Mouse (Mus musculus): ENCODE measurements at regions not wholly inside any gene's neighbourhood (a gene's known extent, or its start where the extent isn't known, plus 50 kb on each side); places are given as distances from the start of the nearest gene placed in this dataset.
A peak's percentile ranks its signal among the peaks of the same experiment; 100 is the strongest.

GRCm38 (mm10) chr4:9033106-9033642 is 794.3 kb upstream of the Car8 start:
- no peak overlapping the region for H3K27ac ChIP-seq
- H3K4me3 ChIP-seq (replicated peaks; ENCODE audit: low read length) = no peak overlapping the region
- no peaks in the 10 kb centered on the region for H3K9me3 ChIP-seq (ENCODE audit: control insufficient read depth, low read length)
- no peak overlapping the region for H3K9ac ChIP-seq
- H3K4me1 ChIP-seq (replicated peaks; ENCODE audit: control insufficient read depth, insufficient read depth, low read length) = peaks cover 14% of the 10 kb centered on the region
- H3K27me3 ChIP-seq (ENCODE audit: control insufficient read depth, insufficient read depth, low read length) = no peaks in the 10 kb centered on the region
- no peak overlapping the region for H3K4me2 ChIP-seq (replicated peaks)
- ATAC-seq (ENCODE audit: low FRiP score) (no peak), DNase-seq (ENCODE audit: low spot score) (no peak)
- WGBS = 88% methylated on average over 6 of the region's 6 CpGs
- no peaks in the 10 kb centered on the region for H3K36me3 ChIP-seq (replicated peaks; ENCODE audit: control insufficient read depth, insufficient read depth)

- Histone ChIP-seq H3K9me3 (ENCODE audit: control insufficient read depth, low read length) (no peaks in the 10 kb centered on the region), H3K27me3 (ENCODE audit: control insufficient read depth, insufficient read depth, low read length) (no peaks in the 10 kb centered on the region), H3K27ac (no peak overlapping the region), H3K9ac (no peak overlapping the region), H3K4me2 (replicated peaks) (no peak overlapping the region), H3K36me3 (replicated peaks; ENCODE audit: control insufficient read depth, insufficient read depth) (no peaks in the 10 kb centered on the region), H3K4me3 (replicated peaks; ENCODE audit: low read length) (no peak overlapping the region), H3K4me1 (replicated peaks; ENCODE audit: control insufficient read depth, insufficient read depth, low read length) (peaks cover 26% of the 10 kb centered on the region)
- DNase-seq (ENCODE audit: low spot score) = no peak
- ATAC-seq (ENCODE audit: low FRiP score) = no peak
- 37% methylated on average over 6 of the region's 6 CpGs for WGBS
These were observed 792.8 kb upstream of the Car8 start for GRCm38 (mm10) chr4:9031634-9032033.

- H3K27ac ChIP-seq = peak overlapping the region; percentile 40; the same call in 1 of the 2 replicates
- H3K4me3 ChIP-seq (replicated peaks; ENCODE audit: low read length) = no peak overlapping the region
- peak overlapping the region; percentile 82 for H3K4me2 ChIP-seq (replicated peaks)
- peaks cover 25% of the 10 kb centered on the region for H3K4me1 ChIP-seq (replicated peaks; ENCODE audit: control insufficient read depth, insufficient read depth, low read length)
- WGBS = 16% methylated on average over 6 of the region's 6 CpGs
- no peaks in the 10 kb centered on the region for H3K27me3 ChIP-seq (ENCODE audit: control insufficient read depth, insufficient read depth, low read length)
- H3K9ac ChIP-seq = peak overlapping the region; percentile 57; the same call in 1 of the 2 replicates
- H3K9me3 ChIP-seq (ENCODE audit: control insufficient read depth, low read length) = no peaks in the 10 kb centered on the region
- ATAC-seq (ENCODE audit: low FRiP score) (peak; percentile 7; the same call in 1 of the 2 replicates), DNase-seq (ENCODE audit: low spot score) (no peak)
- no peaks in the 10 kb centered on the region for H3K36me3 ChIP-seq (replicated peaks; ENCODE audit: control insufficient read depth, insufficient read depth)
These were observed 790.1 kb upstream of the Car8 start for GRCm38 (mm10) chr4:9028946-9029345.

GRCm38 (mm10) chr4:9028475-9028874 is 789.6 kb upstream of the Car8 start:
- 0 out of 2 replicates have a peak overlapping the region, but pooled peaks have one; percentile 69 for H3K27ac ChIP-seq
- WGBS = 1% methylated on average over 12 of the region's 12 CpGs
- peaks cover 25% of the 10 kb centered on the region for H3K4me1 ChIP-seq (replicated peaks; ENCODE audit: control insufficient read depth, insufficient read depth, low read length)
- DNase-seq (ENCODE audit: low spot score) (peak; percentile 64), ATAC-seq (ENCODE audit: low FRiP score) (0 out of 2 replicates have a peak, but pooled peaks have one; percentile 9)
- no peaks in the 10 kb centered on the region for H3K27me3 ChIP-seq (ENCODE audit: control insufficient read depth, insufficient read depth, low read length)
- H3K4me2 ChIP-seq (replicated peaks) = peak overlapping the region; percentile 82
- H3K9me3 ChIP-seq (ENCODE audit: control insufficient read depth, low read length) = no peaks in the 10 kb centered on the region
- peak overlapping the region; percentile 57 for H3K9ac ChIP-seq
- H3K4me3 ChIP-seq (replicated peaks; ENCODE audit: low read length) = peak overlapping the region; percentile 33
- no peaks in the 10 kb centered on the region for H3K36me3 ChIP-seq (replicated peaks; ENCODE audit: control insufficient read depth, insufficient read depth)

GRCm38 (mm10) chr4:9027798-9028404 is 789.1 kb upstream of the Car8 start:
- H3K4me3 ChIP-seq (replicated peaks; ENCODE audit: low read length) = peak overlapping the region; percentile 33
- H3K9ac ChIP-seq = peak overlapping the region; percentile 57
- WGBS = under 1% methylated on average over 30 of the region's 30 CpGs
- peak; percentile 93 for DNase-seq (ENCODE audit: low spot score)
- ATAC-seq (ENCODE audit: low FRiP score) = peak; percentile 88
- no peaks in the 10 kb centered on the region for H3K9me3 ChIP-seq (ENCODE audit: control insufficient read depth, low read length)
- H3K27me3 ChIP-seq (ENCODE audit: control insufficient read depth, insufficient read depth, low read length) = no peaks in the 10 kb centered on the region
- peaks cover 25% of the 10 kb centered on the region for H3K4me1 ChIP-seq (replicated peaks; ENCODE audit: control insufficient read depth, insufficient read depth, low read length)
- peak overlapping the region; percentile 69 for H3K27ac ChIP-seq
- no peaks in the 10 kb centered on the region for H3K36me3 ChIP-seq (replicated peaks; ENCODE audit: control insufficient read depth, insufficient read depth)
- peak overlapping the region; percentile 82 for H3K4me2 ChIP-seq (replicated peaks)

GRCm38 (mm10) chr4:9027383-9027782 is 788.5 kb upstream of the Car8 start:
- Histone ChIP-seq H3K36me3 (replicated peaks; ENCODE audit: control insufficient read depth, insufficient read depth) (no peaks in the 10 kb centered on the region), H3K4me1 (replicated peaks; ENCODE audit: control insufficient read depth, insufficient read depth, low read length) (peaks cover 25% of the 10 kb centered on the region), H3K4me2 (replicated peaks) (peak overlapping the region; percentile 82), H3K9me3 (ENCODE audit: control insufficient read depth, low read length) (no peaks in the 10 kb centered on the region), H3K27ac (no peak overlapping the region), H3K9ac (no peak overlapping the region), H3K4me3 (replicated peaks; ENCODE audit: low read length) (peak overlapping the region; percentile 33; the same call in 1 of the 2 replicates), H3K27me3 (ENCODE audit: control insufficient read depth, insufficient read depth, low read length) (no peaks in the 10 kb centered on the region)
- DNase-seq (ENCODE audit: low spot score) = no peak
- ATAC-seq (ENCODE audit: low FRiP score) = no peak; the same call in 1 of the 2 replicates
- 13% methylated on average over 7 of the region's 7 CpGs for WGBS

- no peak; the same call in 1 of the 2 replicates for ATAC-seq (ENCODE audit: low FRiP score)
- DNase-seq (ENCODE audit: low spot score) = peak; percentile 73
These were observed 788.0 kb upstream of the Car8 start for GRCm38 (mm10) chr4:9026841-9027240.

GRCm38 (mm10) chr4:9025821-9026470 is 787.1 kb upstream of the Car8 start:
- H3K4me2 ChIP-seq (replicated peaks) = no peak overlapping the region
- WGBS = 48% methylated on average over 8 of the region's 8 CpGs
- H3K9ac ChIP-seq = no peak overlapping the region
- DNase-seq (ENCODE audit: low spot score) (no peak), ATAC-seq (ENCODE audit: low FRiP score) (no peak)
- H3K9me3 ChIP-seq (ENCODE audit: control insufficient read depth, low read length) = no peaks in the 10 kb centered on the region
- no peaks in the 10 kb centered on the region for H3K27me3 ChIP-seq (ENCODE audit: control insufficient read depth, insufficient read depth, low read length)
- H3K4me1 ChIP-seq (replicated peaks; ENCODE audit: control insufficient read depth, insufficient read depth, low read length) = peaks cover 25% of the 10 kb centered on the region
- H3K4me3 ChIP-seq (replicated peaks; ENCODE audit: low read length) = no peak overlapping the region
- H3K36me3 ChIP-seq (replicated peaks; ENCODE audit: control insufficient read depth, insufficient read depth) = no peaks in the 10 kb centered on the region
- no peak overlapping the region for H3K27ac ChIP-seq

More at GRCm38 (mm10) chr4:9026841-9027240, 788.0 kb upstream of the Car8 start:
- peak overlapping the region; percentile 82; the same call in 1 of the 2 replicates for H3K4me2 ChIP-seq (replicated peaks)
- no peaks in the 10 kb centered on the region for H3K36me3 ChIP-seq (replicated peaks; ENCODE audit: control insufficient read depth, insufficient read depth)
- H3K27ac ChIP-seq = no peak overlapping the region
- 53% methylated on average over 16 of the region's 16 CpGs for WGBS
- no peaks in the 10 kb centered on the region for H3K27me3 ChIP-seq (ENCODE audit: control insufficient read depth, insufficient read depth, low read length)
- H3K9ac ChIP-seq = no peak overlapping the region
- no peaks in the 10 kb centered on the region for H3K9me3 ChIP-seq (ENCODE audit: control insufficient read depth, low read length)
- H3K4me1 ChIP-seq (replicated peaks; ENCODE audit: control insufficient read depth, insufficient read depth, low read length) = peaks cover 25% of the 10 kb centered on the region
- no peak overlapping the region for H3K4me3 ChIP-seq (replicated peaks; ENCODE audit: low read length)

- H3K4me3 ChIP-seq (replicated peaks; ENCODE audit: low read length) = no peak overlapping the region
- H3K36me3 ChIP-seq (replicated peaks; ENCODE audit: control insufficient read depth, insufficient read depth) = no peaks in the 10 kb centered on the region
- H3K27me3 ChIP-seq (ENCODE audit: control insufficient read depth, insufficient read depth, low read length) = no peaks in the 10 kb centered on the region
- no peak overlapping the region for H3K9ac ChIP-seq
- WGBS = 84% methylated on average over 6 of the region's 6 CpGs
- ATAC-seq (ENCODE audit: low FRiP score) (no peak), DNase-seq (ENCODE audit: low spot score) (no peak)
- no peak overlapping the region for H3K4me2 ChIP-seq (replicated peaks)
- H3K9me3 ChIP-seq (ENCODE audit: control insufficient read depth, low read length) = no peaks in the 10 kb centered on the region
- no peak overlapping the region for H3K27ac ChIP-seq
- H3K4me1 ChIP-seq (replicated peaks; ENCODE audit: control insufficient read depth, insufficient read depth, low read length) = peaks cover 27% of the 10 kb centered on the region
These were observed 785.5 kb upstream of the Car8 start for GRCm38 (mm10) chr4:9024216-9024925.

Data from hindbrain, embryonic 14.5 days (tissue).